Mouse (Mus musculus): ENCODE results near the gene Lix1. TPM values are rescaled to one million over a fixed set of nuclear protein-coding genes. Genes with fewer than 3 reads are reported as not detected.

The Lix1 gene
- 1.2 and 1.6 TPM in 2 replicates for polyA plus RNA-seq (2015; fragmentation: Nextera tagmentation; extraction: Ambion mirVana)

- WGBS: 32% methylated on average over 6 of the region's 6 CpGs
- no peak within 1 kb of the TSS for H3K27ac ChIP-seq (ENCODE audit: low read length)
- H3K9me3 ChIP-seq (ENCODE audit: low read length): no peaks in the 10 kb centered on the region
- ATAC-seq (no peak), DNase-seq (ENCODE audit: low spot score) (peak; percentile 51)
- H3K4me2 ChIP-seq (replicated peaks; ENCODE audit: low read depth, low read length): no peak within 1 kb of the TSS
- H3K27me3 ChIP-seq (replicated peaks; ENCODE audit: insufficient read depth, low read length): no peaks in the 10 kb centered on the region
- no peaks in the 10 kb centered on the region for H3K4me1 ChIP-seq (ENCODE audit: insufficient read depth, low read depth, low read length)
- no peaks in the 10 kb centered on the region for H3K36me3 ChIP-seq (ENCODE audit: insufficient read depth, low read length)
- H3K4me3 ChIP-seq (ENCODE audit: low read depth, low read length): no peak within 1 kb of the TSS
- TF ChIP-seq EP300 (IDR thresholded peaks at IDR 0.05) (no peak), CTCF (IDR thresholded peaks at IDR 0.05) (peak; percentile 65)
- H3K9ac ChIP-seq (replicated peaks; ENCODE audit: low read depth): no peak within 1 kb of the TSS
Observed at GRCm38 (mm10) chr17:17402222-17403004, at the start of gene Lix1. TSS of gene Lix1 (plus strand) at chr17:17402672.

DNA sequence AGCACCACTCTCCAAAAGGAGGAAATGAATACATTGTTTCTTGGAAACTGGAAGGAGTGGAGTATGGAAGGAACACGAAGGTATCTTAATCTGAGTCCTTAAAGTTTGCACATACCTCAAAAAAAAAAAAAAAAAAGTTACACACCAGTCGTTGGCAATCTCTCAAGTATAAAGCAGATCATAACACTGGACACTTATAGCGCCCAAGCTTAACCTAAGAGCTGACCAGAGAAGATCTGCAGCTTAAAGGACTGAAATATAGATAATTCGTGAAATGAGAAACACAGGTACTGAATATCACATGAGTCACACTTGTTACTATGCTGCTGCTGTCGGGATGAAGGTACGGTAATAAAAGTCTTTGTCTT is 28.9 kb upstream of the Lix1 start:
- Histone ChIP-seq H3K4me2 (replicated peaks; ENCODE audit: low read depth, low read length) (peak overlapping the region; percentile 77), H3K27me3 (replicated peaks; ENCODE audit: insufficient read depth, low read length) (no peaks in the 10 kb centered on the region), H3K4me3 (ENCODE audit: low read depth, low read length) (peak overlapping the region; percentile 63), H3K9ac (replicated peaks; ENCODE audit: low read depth) (peak overlapping the region; percentile 77), H3K9me3 (ENCODE audit: low read length) (no peaks in the 10 kb centered on the region), H3K27ac (ENCODE audit: low read length) (peak overlapping the region; percentile 87), H3K36me3 (ENCODE audit: insufficient read depth, low read length) (no peaks in the 10 kb centered on the region), H3K4me1 (ENCODE audit: insufficient read depth, low read depth, low read length) (peaks cover 8% of the 10 kb centered on the region; the same call in 1 of the 2 replicates)
- ATAC-seq (peak; percentile 0; the same call in 1 of the 2 replicates), DNase-seq (ENCODE audit: low spot score) (no peak)
- no peak for TF ChIP-seq CTCF (IDR thresholded peaks at IDR 0.05)
- no peak for TF ChIP-seq EP300 (IDR thresholded peaks at IDR 0.05)
- WGBS: under 1% methylated on average over 6 of the region's 6 CpGs

DNA sequence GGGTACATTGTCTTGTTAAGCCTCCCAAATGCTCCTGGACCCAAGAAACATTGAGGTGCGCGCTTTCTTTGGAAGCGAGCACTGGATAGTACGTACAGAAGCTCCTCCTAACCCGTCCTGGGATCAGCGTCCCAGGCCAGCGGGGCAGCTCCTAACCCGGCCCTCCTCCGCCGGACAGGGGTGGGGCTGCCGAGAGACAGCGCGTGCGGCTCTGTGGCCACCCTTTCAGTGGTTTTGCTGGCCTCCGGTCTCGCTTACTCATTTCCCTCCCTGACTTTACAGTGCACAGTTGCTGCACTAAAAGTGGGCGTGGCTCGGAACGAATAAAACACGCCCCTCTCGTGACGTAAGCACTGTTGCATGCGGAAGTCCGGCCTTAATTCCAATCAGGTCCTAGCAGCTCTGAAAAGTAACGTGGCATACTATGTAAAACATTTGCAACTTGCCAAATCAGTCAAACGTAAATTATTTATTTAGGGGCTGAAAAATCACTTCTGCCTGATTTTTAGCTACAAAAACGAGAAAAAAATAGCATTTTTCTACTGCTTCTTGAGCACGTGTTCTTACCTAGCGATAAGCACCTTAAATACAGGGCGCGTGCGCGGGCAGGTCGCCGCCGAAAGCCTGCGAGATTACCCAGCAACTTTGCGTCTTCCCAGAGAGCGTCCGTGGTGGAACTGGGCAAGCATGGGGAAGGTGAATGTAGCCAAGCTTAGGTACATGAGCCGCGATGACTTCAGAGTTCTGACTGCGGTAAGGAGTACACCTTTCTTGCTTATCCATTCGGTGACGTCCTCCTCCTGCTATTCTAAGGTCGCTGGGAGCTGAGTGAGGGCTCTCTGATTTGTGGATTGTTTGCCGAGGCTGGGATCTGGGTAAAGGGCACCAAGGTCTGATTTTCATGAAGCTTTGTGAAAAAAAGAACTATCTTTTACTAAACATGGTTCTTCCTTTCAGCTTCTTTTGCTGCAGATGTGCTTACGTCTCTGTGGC is 28.3 kb upstream of the Lix1 start, which contains the start of gene Riok2:
Gene Riok2, plus strand, starts transcription at position 392 of the 993 bp plus-strand sequence.
- Histone ChIP-seq H3K9me3 (ENCODE audit: low read length) (no peaks in the 10 kb centered on the region), H3K27ac (ENCODE audit: low read length) (peak within 1 kb of the TSS; percentile 87), H3K36me3 (ENCODE audit: insufficient read depth, low read length) (no peaks in the 10 kb centered on the region), H3K9ac (replicated peaks; ENCODE audit: low read depth) (peak within 1 kb of the TSS; percentile 77), H3K4me2 (replicated peaks; ENCODE audit: low read depth, low read length) (peak within 1 kb of the TSS; percentile 77), H3K4me3 (ENCODE audit: low read depth, low read length) (peak within 1 kb of the TSS; percentile 63), H3K27me3 (replicated peaks; ENCODE audit: insufficient read depth, low read length) (no peaks in the 10 kb centered on the region), H3K4me1 (ENCODE audit: insufficient read depth, low read depth, low read length) (peaks cover 8% of the 10 kb centered on the region; the same call in 1 of the 2 replicates)
- peak; percentile 98 for ATAC-seq
- TF ChIP-seq CTCF (IDR thresholded peaks at IDR 0.05) (no peak), EP300 (IDR thresholded peaks at IDR 0.05) (peak; percentile 100)
- WGBS: under 1% methylated on average over 48 of the region's 48 CpGs
- peak; percentile 99 for DNase-seq (ENCODE audit: low spot score)

- 0 out of 2 replicates have a peak overlapping the region, but pooled peaks have one; percentile 63 for H3K4me3 ChIP-seq (ENCODE audit: low read depth, low read length)
- H3K4me1 ChIP-seq (ENCODE audit: insufficient read depth, low read depth, low read length): peaks cover 8% of the 10 kb centered on the region; the same call in 1 of the 2 replicates
- no peaks in the 10 kb centered on the region for H3K9me3 ChIP-seq (ENCODE audit: low read length)
- ATAC-seq (no peak), DNase-seq (ENCODE audit: low spot score) (peak; percentile 22)
- H3K4me2 ChIP-seq (replicated peaks; ENCODE audit: low read depth, low read length): no peak overlapping the region
- WGBS: 78% methylated on average over 3 of the region's 3 CpGs
- TF ChIP-seq EP300 (IDR thresholded peaks at IDR 0.05) (no peak), CTCF (IDR thresholded peaks at IDR 0.05) (no peak)
- no peaks in the 10 kb centered on the region for H3K27me3 ChIP-seq (replicated peaks; ENCODE audit: insufficient read depth, low read length)
- H3K36me3 ChIP-seq (ENCODE audit: insufficient read depth, low read length): no peaks in the 10 kb centered on the region
- no peak overlapping the region for H3K27ac ChIP-seq (ENCODE audit: low read length)
- H3K9ac ChIP-seq (replicated peaks; ENCODE audit: low read depth): peak overlapping the region; percentile 77; the same call in 1 of the 2 replicates
Observed at GRCm38 (mm10) chr17:17375581-17375980, 26.9 kb upstream of the Lix1 start.

- 92% methylated on average over 4 of the region's 4 CpGs for WGBS
- Histone ChIP-seq H3K27ac (ENCODE audit: low read length) (no peak overlapping the region), H3K4me3 (ENCODE audit: low read depth, low read length) (no peak overlapping the region), H3K9me3 (ENCODE audit: low read length) (no peaks in the 10 kb centered on the region), H3K36me3 (ENCODE audit: insufficient read depth, low read length) (peaks cover 7% of the 10 kb centered on the region; the same call in 1 of the 2 replicates), H3K27me3 (replicated peaks; ENCODE audit: insufficient read depth, low read length) (no peaks in the 10 kb centered on the region), H3K9ac (replicated peaks; ENCODE audit: low read depth) (no peak overlapping the region), H3K4me2 (replicated peaks; ENCODE audit: low read depth, low read length) (no peak overlapping the region), H3K4me1 (ENCODE audit: insufficient read depth, low read depth, low read length) (no peaks in the 10 kb centered on the region)
- no peak for TF ChIP-seq CTCF (IDR thresholded peaks at IDR 0.05)
- TF ChIP-seq EP300 (IDR thresholded peaks at IDR 0.05): no peak
- DNase-seq (ENCODE audit: low spot score) (no peak), ATAC-seq (no peak)
Observed at GRCm38 (mm10) chr17:17383703-17384102, 18.8 kb upstream of the Lix1 start.

GRCm38 (mm10) chr17:17384502-17384901 is 18.0 kb upstream of the Lix1 start:
- no peak overlapping the region for H3K4me2 ChIP-seq (replicated peaks; ENCODE audit: low read depth, low read length)
- no peaks in the 10 kb centered on the region for H3K9me3 ChIP-seq (ENCODE audit: low read length)
- WGBS: 82% methylated on average over 3 of the region's 3 CpGs
- no peaks in the 10 kb centered on the region for H3K27me3 ChIP-seq (replicated peaks; ENCODE audit: insufficient read depth, low read length)
- no peak overlapping the region for H3K27ac ChIP-seq (ENCODE audit: low read length)
- DNase-seq (ENCODE audit: low spot score) (no peak), ATAC-seq (no peak)
- H3K36me3 ChIP-seq (ENCODE audit: insufficient read depth, low read length): peaks cover 7% of the 10 kb centered on the region; the same call in 1 of the 2 replicates
- H3K4me3 ChIP-seq (ENCODE audit: low read depth, low read length): no peak overlapping the region
- TF ChIP-seq EP300 (IDR thresholded peaks at IDR 0.05) (no peak), CTCF (IDR thresholded peaks at IDR 0.05) (no peak)
- no peak overlapping the region for H3K9ac ChIP-seq (replicated peaks; ENCODE audit: low read depth)
- no peaks in the 10 kb centered on the region for H3K4me1 ChIP-seq (ENCODE audit: insufficient read depth, low read depth, low read length)

Measured in lung, postnatal 0 days (tissue).